Mouse (Mus musculus) mouse trophoblast stem cell (cell line): ENCODE measurements around the gene Rara.
"Not testable (repeated sequence)": the region's sequence is repeated elsewhere in the genome, so short reads cannot be mapped to it uniquely, and the experiment has no call there.

Source experiments
- in situ Hi-C, 2 experiments: fragments of 300-500 bp; cut with MseI, MboI; formaldehyde crosslinking; loops; 2 replicates in 1 of 2; 3 replicates in 1 of 2; pipeline ENCODE4 v1.15.1; 2025

Rara gene

DNA sequence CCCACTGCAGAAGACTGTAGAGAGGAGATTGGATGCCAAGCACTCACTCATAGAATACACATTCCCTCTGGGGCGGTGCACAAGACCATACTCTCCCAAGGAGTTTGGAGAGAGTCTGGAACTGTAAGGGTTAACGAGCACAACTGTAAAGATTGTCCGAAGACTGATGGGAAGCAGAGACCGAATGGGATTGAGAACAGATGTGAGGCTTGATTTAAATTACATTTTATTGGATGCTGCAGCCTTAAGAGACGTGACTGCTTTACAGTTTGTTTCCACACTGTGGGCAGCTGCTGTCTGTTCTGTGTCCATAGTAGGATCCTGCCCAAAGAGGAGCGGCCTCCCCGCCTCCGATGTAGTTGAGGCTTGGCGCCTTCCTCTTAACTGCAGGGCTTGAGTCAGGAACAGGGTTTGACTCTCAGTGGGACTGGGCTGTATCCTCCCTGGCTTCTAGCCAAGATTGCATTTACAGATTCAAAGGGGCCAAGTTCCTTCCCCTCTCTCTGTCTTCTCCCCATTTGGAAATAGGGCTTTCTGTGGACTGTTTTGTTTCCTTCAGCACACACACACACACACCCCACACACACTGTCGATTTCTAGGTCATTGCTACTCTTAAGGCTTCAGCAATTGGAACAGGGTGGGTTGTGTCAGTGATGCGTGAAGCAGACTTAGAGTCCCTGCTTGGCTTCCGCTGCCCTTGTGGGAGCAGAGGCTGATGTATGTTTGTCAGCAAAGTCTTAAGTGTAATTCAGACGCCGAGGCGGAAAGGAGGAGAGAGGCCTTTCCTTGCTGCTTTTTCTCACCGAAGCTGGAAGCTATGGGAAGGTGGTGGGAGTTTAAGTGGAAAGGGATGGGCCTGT is 4.5 kb upstream of the Rara start:
- in situ Hi-C loops, result loop anchor here (10.0 kb wide), 1 partner anchor 52 kb away; no protein-coding TSS in a partner anchor

DNA sequence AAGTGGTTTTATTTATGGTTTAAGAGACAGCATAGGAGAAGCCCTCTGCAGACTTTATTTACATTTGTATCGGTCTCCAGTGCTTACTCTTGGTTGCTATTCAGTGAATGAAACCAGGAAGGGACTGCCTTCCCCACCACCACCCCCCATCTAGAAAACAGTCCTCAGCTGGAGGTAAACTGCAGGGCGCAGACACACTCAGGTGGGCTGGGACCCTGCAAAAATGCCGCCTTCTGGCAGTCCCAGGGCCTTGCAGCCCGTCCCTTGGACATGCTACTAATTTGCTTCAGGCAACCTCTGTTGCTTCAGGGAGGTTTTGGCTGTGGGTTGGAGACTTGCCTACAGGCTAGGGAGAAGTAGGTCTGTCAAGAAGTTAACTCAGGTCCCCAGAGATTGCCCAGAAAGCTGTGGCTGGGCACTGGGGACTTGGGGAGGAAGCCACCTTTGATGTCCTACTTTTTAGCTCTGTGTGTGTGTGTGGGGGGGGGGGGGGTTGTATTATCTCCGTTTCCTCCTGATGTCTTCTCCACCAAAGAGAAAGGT is 2.9 kb upstream of the Rara start:
- in situ Hi-C loops, result loop anchor here (10.0 kb wide), 1 partner anchor 50 kb away; no protein-coding TSS in a partner anchor

DNA sequence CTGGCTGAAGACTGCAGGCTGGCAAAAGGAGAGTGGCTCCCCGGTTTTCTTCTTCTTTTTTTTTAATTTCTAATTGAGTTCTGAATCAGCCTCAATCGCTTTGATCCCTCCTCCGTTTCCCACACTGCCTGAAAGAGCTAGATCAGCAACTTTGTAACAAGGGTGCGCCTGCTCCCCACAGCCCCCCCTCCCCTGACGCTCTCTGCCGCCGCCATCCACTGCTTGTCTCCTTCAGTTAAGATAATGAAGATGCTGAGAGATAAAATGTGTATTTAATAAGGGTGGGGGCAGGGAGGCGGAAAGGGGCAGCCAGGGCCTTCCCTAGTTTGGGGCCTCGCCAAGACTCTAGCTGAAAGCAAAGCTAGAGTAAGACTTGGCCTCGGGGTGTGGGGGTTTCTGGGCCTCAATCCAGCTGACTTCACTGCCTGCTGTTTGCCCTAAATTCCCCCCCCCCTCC is 2.3 kb upstream of the Rara start:
- in situ Hi-C loops, result loop anchor here (10.0 kb wide), 1 partner anchor 50 kb away; no protein-coding TSS in a partner anchor

DNA sequence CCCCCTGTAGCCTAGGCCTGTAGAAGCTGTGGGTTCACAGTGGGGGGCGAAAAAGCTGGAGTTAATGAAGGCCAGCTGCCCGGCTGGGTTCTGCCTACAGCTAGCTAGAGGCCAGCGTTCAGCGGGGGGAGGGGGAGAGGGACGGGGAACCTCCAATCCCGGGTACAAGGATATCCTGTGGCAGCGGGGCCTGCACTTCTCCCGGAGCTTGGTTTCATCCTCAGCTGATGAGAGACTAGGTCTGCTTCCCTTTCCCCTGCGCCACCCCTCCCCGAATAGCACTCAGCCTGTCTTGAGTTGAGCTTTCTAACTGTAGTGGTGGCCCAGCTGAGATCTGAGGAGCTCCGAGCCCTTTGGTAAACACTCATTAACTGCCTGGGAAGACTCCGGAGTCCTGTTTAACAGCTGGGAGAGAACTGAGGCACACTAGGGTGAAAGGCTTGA is 1.7 kb upstream of the Rara start:
- in situ Hi-C loops, result loop anchor here (10.0 kb wide), 1 partner anchor 49 kb away; no protein-coding TSS in a partner anchor

DNA sequence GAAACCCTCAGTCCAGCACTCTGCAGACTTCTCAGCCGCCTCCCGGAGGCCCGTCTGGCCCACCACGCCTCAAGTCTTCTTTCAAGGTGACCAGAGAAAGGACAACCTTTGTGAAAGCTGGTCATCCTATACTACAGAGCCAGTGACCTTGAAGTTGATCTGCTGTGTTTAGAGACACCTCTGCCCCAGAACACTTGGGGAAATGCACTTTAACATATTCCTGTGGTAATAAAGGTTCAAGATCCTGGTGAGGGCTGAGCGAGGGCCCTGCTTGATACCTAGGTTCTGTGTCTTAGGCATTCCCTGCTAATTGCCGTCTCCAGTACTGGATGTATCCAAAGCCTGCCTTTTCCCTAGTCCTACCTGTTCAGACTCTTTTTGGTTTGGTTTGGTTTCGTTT is 1.1 kb upstream of the Rara start:
- in situ Hi-C loops, result loop anchor here (10.0 kb wide), 1 partner anchor 48 kb away; no protein-coding TSS in a partner anchor

DNA sequence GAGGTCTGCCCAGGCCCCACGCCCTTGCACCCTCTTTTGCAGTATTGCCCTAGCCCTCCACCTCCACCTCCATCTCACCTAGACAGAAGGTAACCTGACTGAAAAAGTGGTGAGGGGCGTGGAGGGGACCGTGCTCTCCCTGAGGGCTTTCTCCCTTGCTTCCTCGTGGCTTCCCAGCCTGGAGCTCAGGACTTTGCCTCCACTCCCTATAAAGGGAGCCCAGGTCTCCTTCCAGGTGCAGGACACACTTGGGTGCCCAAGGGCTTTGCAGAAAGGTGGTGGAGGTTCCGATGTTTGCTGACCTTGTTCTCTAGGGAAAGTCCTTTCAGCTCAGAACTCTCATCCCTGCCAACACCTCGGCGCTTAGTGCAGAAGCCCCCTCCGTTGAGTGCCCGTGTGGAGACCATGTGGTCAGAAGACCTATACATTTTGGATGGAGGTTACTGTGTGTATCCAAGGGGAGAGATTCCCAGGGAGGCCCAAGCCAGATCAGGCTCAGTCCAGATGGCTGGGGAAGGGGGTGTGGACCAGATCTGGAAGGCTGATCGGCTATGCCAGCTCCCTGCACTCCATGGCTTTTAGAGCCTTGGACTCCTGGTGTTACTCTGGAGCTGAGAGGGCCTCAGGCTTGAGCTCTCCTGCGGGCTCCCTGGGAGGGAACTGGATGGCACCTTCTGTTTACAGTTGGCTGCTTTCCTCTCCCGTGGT is 722 bp downstream of the Rara start:
- in situ Hi-C loops, result loop anchor here (10.0 kb wide), 1 partner anchor 46 kb away; no protein-coding TSS in a partner anchor

DNA sequence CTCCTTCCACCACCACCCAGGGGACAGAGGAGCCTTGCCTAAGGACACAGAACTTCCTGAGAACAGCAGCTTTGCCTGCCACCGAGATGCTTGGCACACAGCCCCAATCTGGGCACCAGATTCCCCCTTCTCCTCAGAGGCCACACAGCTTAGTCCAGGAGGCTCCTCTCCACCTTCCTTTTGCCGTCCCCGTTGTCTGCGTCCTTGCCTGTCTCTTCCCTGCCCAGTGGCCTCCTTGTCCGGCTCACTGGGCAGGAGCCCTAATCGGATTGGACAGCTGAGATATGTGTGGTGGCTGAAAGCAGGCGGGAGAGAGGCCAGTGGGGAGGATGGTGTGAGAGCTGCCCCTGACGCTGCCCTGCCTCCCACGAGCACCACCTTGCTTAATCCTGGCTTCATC is 1.9 kb downstream of the Rara start:
- in situ Hi-C loops, result loop anchor here (10.0 kb wide), 1 partner anchor 45 kb away; no protein-coding TSS in a partner anchor

DNA sequence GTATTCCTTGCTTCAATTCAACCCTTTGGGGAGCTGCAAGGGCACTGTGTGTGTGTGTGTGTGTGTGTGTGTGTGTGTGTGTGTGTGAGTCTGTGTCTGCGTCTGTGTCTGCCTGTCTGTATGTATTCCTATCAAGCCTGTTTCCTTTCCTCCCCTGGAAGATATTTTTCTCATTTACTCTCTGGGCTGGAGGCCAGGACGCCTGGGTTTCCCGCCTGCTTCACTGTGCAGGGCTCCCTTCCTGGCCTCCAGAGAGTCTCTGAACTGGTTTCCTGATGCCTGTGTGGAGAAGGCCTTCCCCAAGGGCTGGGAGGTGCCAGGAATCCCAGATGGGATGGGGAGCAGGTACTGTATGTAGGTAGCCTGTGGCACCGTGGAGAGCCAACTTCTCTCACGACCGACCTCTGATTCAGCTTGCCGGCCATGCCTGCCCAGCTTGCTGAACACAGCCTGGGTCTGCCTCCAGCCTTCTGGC is 2.5 kb downstream of the Rara start:
- in situ Hi-C loops, result no loop called here

DNA sequence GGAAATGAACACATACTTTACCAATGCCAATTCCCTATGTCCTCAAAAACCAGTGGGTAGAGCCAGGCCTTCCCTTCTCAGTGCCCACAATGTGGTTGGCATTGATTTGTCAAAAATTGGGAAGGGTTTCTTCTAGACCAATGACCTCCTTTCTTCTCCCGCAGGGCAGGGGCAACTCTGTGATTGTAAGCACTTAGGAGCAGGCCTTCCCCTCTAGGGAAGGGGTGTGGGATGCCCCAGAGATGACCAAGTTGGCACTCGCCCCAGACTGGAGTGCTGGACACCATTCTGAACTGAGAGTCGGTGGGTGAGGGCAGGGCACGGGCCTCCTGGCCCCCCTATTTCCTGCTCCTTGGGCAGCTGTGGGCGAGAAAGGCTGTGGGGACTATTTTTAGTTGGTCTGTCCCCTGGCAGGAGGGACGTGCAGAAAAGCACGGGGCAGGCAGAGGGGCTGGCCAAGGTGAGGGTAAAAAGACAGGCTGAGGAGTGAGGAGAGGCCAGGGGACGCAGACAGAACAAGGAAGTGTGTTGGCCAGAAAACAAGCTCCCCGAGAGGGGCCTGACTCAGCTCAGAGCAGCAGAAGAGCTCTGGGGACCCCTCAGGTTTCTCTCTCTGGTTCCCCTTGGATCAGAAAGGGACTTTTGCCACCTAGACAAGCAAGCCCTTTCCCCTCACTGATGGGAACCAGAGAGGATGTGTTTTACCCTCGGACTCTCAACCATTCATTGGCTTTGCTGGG is 3.3 kb downstream of the Rara start:
- in situ Hi-C loops, result no loop called here

DNA sequence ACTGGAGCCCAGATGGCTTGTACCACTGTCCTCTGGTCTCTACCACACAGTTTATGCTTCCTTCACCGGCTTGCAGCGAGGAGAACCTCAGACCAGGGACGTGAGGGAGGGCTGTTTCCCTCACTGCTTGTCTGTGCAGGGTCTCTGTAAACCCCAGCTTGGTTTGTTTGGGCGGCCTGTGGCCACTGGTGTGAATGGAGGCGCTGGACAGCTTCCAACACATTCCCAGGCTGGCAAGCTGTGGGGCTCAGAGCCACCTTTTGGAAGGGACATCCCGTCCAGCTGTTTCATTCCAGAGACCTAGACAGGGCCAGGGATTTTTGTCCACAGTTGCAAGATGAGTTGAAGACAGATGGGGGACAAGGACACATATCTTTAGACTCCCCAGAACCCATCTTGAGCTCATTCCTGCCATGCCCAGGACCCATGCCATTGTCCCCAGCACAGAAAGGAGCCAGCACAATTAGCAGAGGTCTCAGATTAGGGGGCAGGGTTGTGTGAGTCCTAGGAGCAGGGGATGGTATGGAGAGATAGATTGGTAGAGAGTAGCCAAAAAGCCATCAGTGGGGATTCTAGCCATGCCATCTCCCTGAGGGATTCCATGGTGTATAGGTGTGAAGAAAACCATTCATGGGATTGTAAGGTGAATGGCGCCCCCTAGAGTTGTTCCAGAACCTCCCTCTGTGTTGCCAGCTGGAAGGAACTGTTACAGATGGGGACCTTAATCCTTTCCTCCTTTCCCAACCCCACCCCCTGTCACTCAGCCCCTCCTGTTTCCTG is 4.1 kb downstream of the Rara start:
- in situ Hi-C loops, result no loop called here

DNA sequence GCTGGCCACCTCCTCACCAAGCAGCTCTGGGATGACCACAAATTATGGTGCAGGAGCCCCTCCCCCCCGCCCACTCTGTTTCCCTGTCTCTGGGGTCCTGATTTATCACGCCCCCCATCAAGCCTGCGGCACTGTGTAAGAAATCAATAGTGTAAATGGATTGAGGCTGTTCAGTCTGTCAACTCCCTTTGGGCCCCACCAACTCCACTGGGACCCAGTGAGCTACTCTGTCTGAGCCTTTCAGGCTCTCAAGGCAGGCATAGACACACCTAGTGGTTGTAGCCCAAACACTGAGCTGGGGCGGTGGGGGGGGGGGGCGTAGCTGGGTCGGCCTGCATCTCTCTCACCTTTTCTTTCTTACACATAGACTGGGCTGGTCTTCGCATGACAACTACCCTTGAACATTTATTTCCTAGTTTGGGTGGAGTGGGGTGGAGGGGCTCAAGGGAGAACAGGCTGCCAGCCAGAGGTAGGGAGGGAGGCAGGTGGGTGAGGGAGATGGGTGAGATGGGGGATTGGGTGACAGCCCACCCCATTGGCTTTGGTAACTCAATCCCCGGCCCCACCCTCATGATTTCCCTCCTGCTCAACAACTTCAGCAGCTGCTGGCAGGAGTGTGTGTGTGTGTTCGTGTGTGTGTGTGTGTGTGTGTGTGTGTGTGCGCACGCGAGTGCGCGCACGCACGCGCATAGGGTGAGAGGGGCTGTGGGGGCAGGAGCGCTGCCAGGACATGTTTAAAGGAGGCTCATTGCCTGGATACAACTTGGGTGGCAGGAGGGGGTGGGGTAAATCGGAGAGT is 4.9 kb downstream of the Rara start:
- in situ Hi-C loops, result no loop called here

DNA sequence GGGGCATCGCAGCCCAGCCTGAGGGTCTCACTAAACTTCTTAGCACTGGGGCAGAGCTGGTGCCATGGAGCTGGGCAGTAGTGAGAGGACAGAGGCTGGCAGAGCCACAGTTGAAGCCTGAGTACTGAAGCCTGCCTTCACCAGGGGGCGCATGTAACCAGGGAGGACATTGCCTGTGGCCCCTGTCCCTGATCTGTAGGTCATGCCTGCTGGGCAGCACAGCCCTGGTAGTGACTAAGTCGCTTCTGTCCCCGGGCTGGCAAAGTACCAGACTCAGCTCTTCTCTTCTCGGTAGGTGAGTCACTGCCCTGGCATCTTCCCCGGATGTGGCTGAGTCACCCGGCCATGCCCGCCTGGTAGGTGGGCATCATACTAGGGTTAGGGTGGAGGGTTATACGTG is 5.5 kb downstream of the Rara start:
- in situ Hi-C loops, result no loop called here

DNA sequence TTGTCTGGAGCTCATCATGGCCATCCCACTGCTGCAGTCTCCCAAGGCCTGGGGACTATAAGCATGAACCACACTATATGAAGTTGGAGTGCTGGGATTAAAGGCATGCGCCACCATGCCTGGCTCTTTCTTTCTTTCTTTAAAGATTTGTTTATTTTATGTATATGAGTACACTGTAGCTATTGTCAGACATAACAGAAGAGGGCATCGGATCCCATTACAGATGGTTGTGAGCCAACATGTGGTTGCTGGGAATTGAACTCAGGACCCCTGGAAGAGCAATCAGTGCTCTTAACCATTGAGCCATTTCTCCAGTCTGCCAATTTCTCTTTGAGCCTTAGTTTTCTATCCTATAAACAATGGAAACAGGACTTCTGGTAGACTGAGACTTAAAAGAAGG is 6.2 kb downstream of the Rara start:
- in situ Hi-C loops, result not testable (repeated sequence)

DNA sequence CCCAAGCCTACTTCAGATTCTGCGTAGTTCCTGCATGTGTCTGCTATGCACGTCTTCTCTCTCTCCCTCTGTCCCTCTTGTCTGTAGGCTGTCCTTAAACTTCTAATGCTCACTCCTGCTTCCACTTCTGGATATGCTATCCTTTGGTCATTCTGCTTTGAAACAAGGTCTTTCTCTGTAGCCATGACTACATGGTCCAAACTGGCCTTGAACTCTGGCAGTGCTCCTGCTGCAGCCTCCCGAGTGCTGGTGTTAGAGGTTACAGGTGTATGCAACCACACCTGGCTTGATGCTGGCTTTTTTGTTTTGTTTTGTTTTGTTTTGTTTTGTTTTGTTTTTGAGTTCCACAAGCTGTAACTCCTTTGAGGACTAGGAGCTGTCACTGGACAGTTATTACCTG is 6.7 kb downstream of the Rara start:
- in situ Hi-C loops, result no loop called here

DNA sequence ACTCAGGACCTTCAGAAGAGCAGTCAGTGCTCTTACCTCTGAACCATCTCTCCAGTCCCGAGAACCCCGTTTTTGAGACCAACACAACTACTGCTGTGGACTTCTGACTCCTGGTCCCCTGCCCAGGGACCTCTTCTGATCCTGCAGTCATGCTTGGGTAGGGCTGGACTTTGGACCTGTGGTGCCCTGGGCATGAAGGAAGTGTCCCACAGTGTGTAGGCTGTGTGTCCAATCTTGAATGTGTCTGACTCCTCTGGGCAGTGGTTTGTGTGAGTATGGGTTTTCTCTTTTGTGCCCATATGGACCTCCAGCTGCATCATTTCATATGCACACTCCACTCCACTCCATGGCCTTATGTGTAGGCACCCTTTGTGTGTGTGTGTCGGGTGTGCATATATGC is 7.5 kb downstream of the Rara start:
- in situ Hi-C loops, result no loop called here

DNA sequence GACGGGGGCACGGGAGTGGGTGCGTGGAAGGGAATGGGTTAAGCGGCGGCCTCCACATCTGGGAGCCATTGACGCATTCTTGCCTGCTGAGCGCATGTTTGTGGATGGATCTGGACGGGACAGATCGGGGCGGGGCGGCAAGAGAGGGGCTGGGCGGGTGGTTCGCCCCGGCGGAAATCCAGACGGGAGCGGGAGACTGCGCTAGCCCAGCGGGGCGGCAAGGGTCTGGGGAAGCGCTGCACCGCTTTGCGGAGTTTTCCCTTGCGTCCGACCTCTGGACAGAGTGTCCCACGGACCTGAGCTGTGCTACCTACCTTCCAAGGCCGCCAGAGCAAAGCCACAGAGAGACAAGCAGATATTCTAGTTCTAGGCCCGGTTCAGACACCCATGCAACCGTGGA is 8.6 kb downstream of the Rara start:
- in situ Hi-C loops, result no loop called here

DNA sequence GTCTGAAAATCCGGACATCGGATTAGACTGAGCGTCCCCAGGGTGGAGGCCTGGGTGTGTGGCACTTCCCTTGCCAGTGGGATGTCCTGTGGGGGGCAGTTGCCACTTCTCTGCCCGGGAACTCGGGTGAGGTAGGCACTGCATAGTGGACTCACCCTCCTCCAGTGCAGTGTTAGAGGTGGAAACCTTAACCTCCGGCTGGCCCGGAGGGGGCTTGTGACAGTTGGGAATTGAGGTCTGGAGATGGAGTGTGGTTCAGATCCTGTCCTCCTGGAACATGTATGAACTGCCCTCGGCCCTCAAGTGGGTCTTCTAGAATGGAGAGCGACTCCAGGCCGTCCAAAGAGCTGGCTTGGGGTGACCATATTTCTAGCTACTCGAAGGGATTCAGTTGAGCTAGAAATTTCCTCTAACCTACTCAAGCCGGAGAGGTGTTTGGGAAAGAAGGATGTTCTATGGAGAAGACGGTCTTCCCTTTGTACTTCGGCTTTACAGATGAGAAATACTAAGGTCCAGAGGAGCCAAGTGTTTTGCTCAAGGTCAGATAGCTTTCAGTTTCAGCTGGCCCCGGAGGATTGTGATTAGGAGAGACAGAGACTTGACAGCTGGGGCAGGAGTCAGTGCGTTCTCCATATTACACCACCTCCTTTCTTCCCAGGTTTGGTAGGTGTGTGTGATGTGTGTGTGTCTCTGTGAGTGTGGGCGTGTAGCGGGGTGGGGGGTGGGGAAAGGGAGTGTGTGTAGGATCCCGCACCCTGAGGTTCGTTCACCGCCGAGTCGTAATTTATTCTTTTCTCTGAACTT is 9.2 kb downstream of the Rara start:
- in situ Hi-C loops, result no loop called here

DNA sequence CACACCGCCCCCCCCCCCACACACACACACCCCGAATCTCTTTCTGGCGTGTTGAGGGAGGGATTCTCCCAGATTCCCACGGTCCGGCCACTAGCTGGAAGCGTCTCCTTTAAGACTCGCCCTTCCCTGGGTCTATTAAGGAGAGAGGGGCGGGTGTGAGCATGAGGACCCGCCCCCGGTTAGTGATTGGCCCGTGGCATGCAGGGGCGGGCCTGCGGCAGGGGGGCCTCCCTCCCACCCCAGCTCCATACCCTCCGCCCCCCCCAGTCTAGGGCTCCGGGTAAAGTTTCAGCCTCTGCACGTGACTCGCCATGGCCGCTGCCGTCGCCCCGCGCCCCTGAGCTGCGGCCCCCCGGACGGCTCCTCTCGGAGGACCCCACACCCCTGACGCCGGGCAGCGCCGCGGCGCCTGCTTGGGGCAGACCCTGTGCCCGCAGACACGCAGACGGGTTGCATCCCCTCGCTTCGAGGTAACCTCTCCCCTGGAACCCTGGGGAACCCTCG is 9.8 kb downstream of the Rara start:
- in situ Hi-C loops, result no loop called here
